Mouse (Mus musculus) MEL (cell line): ENCODE measurements around the gene Gmppa. TPM values are rescaled to one million over a fixed set of nuclear protein-coding genes. Genes with fewer than 3 reads are reported as not detected.

Source experiments
- DNase-seq: peaks from one replicate; pipeline ENCODE4 v3.0.0; 2011; ENCODE audit warnings: low read depth, low spot score
- H3K27ac ChIP-seq: 2 replicates; pipeline ENCODE4 v1.5.1; 2012; ENCODE audit warnings: low read depth, mild to moderate bottlenecking, control low read depth, low read length, moderate library complexity; ENCODE audit not compliant: control insufficient read depth
- H3K27me3 ChIP-seq, 2 experiments: fragments of 150-350 bp in 1 of 2; sonication (generic) in 1 of 2; 2 replicates each; pipeline ENCODE4 v1.6.1; 2012; ENCODE audit warnings: low read length in 2 of 2, mild to moderate bottlenecking in 2 of 2, improper control_type of control experiment in 1 of 2, moderate library complexity in 1 of 2; ENCODE audit not compliant: insufficient read depth in 2 of 2, control insufficient read depth in 1 of 2
- H3K36me3 ChIP-seq, 2 experiments: 2 replicates each; pipeline ENCODE4 v1.6.1; 2012 to 2014; ENCODE audit warnings: low read length in 2 of 2, improper control_type of control experiment in 1 of 2, inconsistent platforms in 1 of 2, mild to moderate bottlenecking in 1 of 2; ENCODE audit not compliant: insufficient read depth in 2 of 2, control insufficient read depth in 1 of 2
- H3K4me1 ChIP-seq, 2 experiments: fragments of 150-350 bp in 1 of 2; sonication (generic) in 1 of 2; 2 replicates each; pipeline ENCODE4 v1.6.1; 2012; ENCODE audit warnings: low read length in 2 of 2, improper control_type of control experiment in 1 of 2, mild to moderate bottlenecking in 1 of 2; ENCODE audit not compliant: insufficient read depth in 2 of 2, control insufficient read depth in 1 of 2
- H3K4me3 ChIP-seq, 2 experiments: fragments of 150-350 bp in 1 of 2; sonication (generic) in 1 of 2; 2 replicates each; pipeline ENCODE4 v1.5.1; 2012; ENCODE audit warnings: low read depth in 2 of 2, low read length in 2 of 2, mild to moderate bottlenecking in 2 of 2, moderate library complexity in 2 of 2, control low read depth in 1 of 2, improper control_type of control experiment in 1 of 2; ENCODE audit not compliant: control insufficient read depth in 1 of 2, insufficient read depth in 1 of 2
- H3K79me2 ChIP-seq: 2 replicates; pipeline ENCODE4 v1.6.1; 2012; ENCODE audit warnings: mild to moderate bottlenecking, low read length, moderate library complexity; ENCODE audit not compliant: control insufficient read depth, poor library complexity, insufficient read depth
- H3K9ac ChIP-seq: 2 replicates; pipeline ENCODE4 v1.6.1; 2012; ENCODE audit warnings: low read depth, mild to moderate bottlenecking, control low read depth, low read length, moderate library complexity; ENCODE audit not compliant: control insufficient read depth, poor library complexity, severe bottlenecking
- H3K9me3 ChIP-seq: fragments of 150-350 bp; sonication (generic); replicated peaks from 2 replicates; pipeline ENCODE4 v1.6.1; 2012; ENCODE audit warnings: mild to moderate bottlenecking, low read length, improper control_type of control experiment, moderate library complexity; ENCODE audit not compliant: insufficient read depth
- CHD1 ChIP-seq: IDR thresholded peaks from 2 replicates; pipeline ENCODE4 v1.6.1; 2012; ENCODE audit warnings: low read depth, mild to moderate bottlenecking, inconsistent platforms, low read length, improper control_type of control experiment
- ELF1 ChIP-seq: IDR thresholded peaks from 2 replicates; pipeline ENCODE4 v1.6.1; 2014; ENCODE audit warnings: low read depth, mild to moderate bottlenecking, inconsistent platforms, low read length, improper control_type of control experiment, moderate library complexity
- EP300 ChIP-seq, 2 experiments: IDR thresholded peaks; 2 replicates each; pipeline ENCODE4 v1.6.1; 2011; ENCODE audit warnings: improper control_type of control experiment in 2 of 2, low read length in 2 of 2, low read depth in 1 of 2, mild to moderate bottlenecking in 1 of 2
- HCFC1 ChIP-seq: IDR thresholded peaks from 2 replicates; pipeline ENCODE4 v1.6.1; 2012; ENCODE audit warnings: low read depth, mild to moderate bottlenecking, inconsistent platforms, low read length, improper control_type of control experiment, moderate library complexity
- JUND ChIP-seq: IDR thresholded peaks from 2 replicates; pipeline ENCODE4 v1.6.1; 2011; ENCODE audit warnings: low read depth, mild to moderate bottlenecking, improper control_type of control experiment, low read length
- MAFK ChIP-seq: IDR thresholded peaks from 2 replicates; pipeline ENCODE4 v1.6.1; 2011; ENCODE audit warnings: low read depth, mild to moderate bottlenecking, low read length, improper control_type of control experiment, borderline replicate concordance
- MAX ChIP-seq: IDR thresholded peaks from 2 replicates; pipeline ENCODE4 v1.6.1; 2011; ENCODE audit warnings: low read length, improper control_type of control experiment
- MXI1 ChIP-seq: IDR thresholded peaks from 2 replicates; pipeline ENCODE4 v1.6.1; 2011; ENCODE audit warnings: mild to moderate bottlenecking, low read depth, low read length, improper control_type of control experiment
- NELFE ChIP-seq: IDR thresholded peaks from 2 replicates; pipeline ENCODE4 v1.6.1; 2011; ENCODE audit warnings: low read depth, low read length, improper control_type of control experiment
- POLR2AphosphoS2 ChIP-seq: IDR thresholded peaks from 2 replicates; pipeline ENCODE4 v1.6.1; 2011; ENCODE audit warnings: low read length, improper control_type of control experiment
- RAD21 ChIP-seq: IDR thresholded peaks from 2 replicates; pipeline ENCODE4 v1.6.1; 2011; ENCODE audit warnings: mild to moderate bottlenecking, low read depth, low read length, improper control_type of control experiment
- RCOR1 ChIP-seq: IDR thresholded peaks from 2 replicates; pipeline ENCODE4 v1.6.1; 2012; ENCODE audit warnings: low read depth, mild to moderate bottlenecking, inconsistent platforms, low read length, improper control_type of control experiment
- TCF12 ChIP-seq: IDR thresholded peaks from 2 replicates; pipeline ENCODE4 v1.6.1; 2014; ENCODE audit warnings: low read depth, mild to moderate bottlenecking, inconsistent platforms, low read length, improper control_type of control experiment, moderate library complexity
- ZKSCAN1 ChIP-seq: IDR thresholded peaks from 2 replicates; pipeline ENCODE4 v1.6.1; 2012; ENCODE audit warnings: low read depth, mild to moderate bottlenecking, inconsistent platforms, low read length, improper control_type of control experiment, moderate library complexity
- polyA plus RNA-seq, 2 experiments: library from polyadenylated mRNA; stranded (reverse) in 1 of 2; unstranded in 1 of 2; fragments of >175 nt in 1 of 2; fragments of >200 nt in 1 of 2; gene quantifications; 2 replicates each; pipeline versions ENCODE4 v1.2.1 to v1.2.4; 2012; ENCODE audit warnings: low replicate concordance in 2 of 2, low read depth in 1 of 2; ENCODE audit not compliant: insufficient read length in 2 of 2, insufficient read depth in 1 of 2, missing spikeins in 1 of 2
- total RNA-seq: library from RNA; depleted of rRNA; stranded (reverse); fragments of 300-350 nt; gene quantifications from 2 replicates; pipeline ENCODE4 v1.2.3, GENCODE M21; 2012; rRNA removed

Gene Gmppa
- total and polyA plus RNA-seq, 3 experiments = 65.0 to 145 TPM; not detected in 1

DNA sequence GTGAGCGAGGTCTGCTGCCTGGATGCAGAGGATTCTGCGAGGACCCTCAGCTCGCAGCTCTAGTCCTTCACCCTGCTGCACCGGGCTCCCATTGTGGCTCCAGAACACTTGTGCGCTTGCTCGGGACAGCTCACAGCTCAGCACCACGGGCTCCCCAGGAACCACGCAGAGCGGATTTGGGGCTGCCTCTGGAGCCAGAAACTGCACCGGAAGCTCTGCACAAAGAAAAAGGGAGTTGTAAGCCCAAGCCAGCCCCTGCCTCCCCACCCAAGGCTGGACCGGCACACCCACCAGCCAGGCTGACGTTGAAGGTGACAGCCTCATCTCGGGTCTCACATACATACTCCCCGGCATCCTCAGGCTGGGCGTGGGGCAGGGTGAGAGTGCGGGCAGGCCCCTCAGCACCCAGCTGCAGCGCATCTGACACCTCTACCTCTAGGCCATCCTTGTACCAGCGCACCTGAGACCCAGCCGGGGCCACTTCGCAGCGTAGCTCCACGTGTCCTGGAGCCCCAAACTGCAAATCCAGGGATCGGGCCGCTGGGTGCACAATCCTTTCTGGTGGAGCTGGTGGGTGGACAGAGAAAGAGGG, 56.9 kb downstream of the Gmppa start:
- H3K9ac ChIP-seq = no peak overlapping the region
- 0 out of 4 replicates have a peak, but pooled peaks cover 0 to 1% of the 10 kb centered on the region in 2 experiments for H3K27me3 ChIP-seq
- no peak for DNase-seq

More for the DNA sequence above, 56.9 kb downstream of the Gmppa start:
- H3K79me2 ChIP-seq = no peaks in the 10 kb centered on the region
- no peak for TF ChIP-seq ELF1
- no peak for TF ChIP-seq JUND
- TF ChIP-seq MAFK = no peak
- no peak for TF ChIP-seq POLR2AphosphoS2
- TF ChIP-seq RAD21 = no peak
- no peak for TF ChIP-seq RCOR1
- no peak for TF ChIP-seq NELFE
- TF ChIP-seq TCF12 = no peak
- TF ChIP-seq EP300 (IDR thresholded peaks at IDR 0.05; ENCODE audit: low read depth in 1 of 2, low read length in 2 of 2) = no peak
- no peak for TF ChIP-seq ZKSCAN1
- no peak for TF ChIP-seq CHD1
- no peak for TF ChIP-seq MXI1
- TF ChIP-seq HCFC1 = no peak
- no peak for TF ChIP-seq MAX
- H3K36me3 ChIP-seq = no peaks in the 10 kb centered on the region
- no peak overlapping the region for H3K27ac ChIP-seq
- no peaks in the 10 kb centered on the region for H3K4me1 ChIP-seq
- H3K4me3 ChIP-seq = no peak overlapping the region
- H3K9me3 ChIP-seq = no peaks in the 10 kb centered on the region

Other genes starting within 250 kb of the Gmppa start
- gene Ankzf1, start 243.8 kb upstream of the Gmppa start, total RNA-seq = 5.5 and 8.1 TPM in 2 replicates
- 10 to 100 TPM in 1 of 2 experiments, not detected in 1; 16.7 TPM for gene Ankzf1, start 243.8 kb upstream of the Gmppa start, polyA plus RNA-seq
- 7.8 and 10.2 TPM in 2 replicates for gene Atg9a, start 243.7 kb upstream of the Gmppa start, total RNA-seq
- gene Atg9a, start 243.7 kb upstream of the Gmppa start, polyA plus RNA-seq = 10 to 100 TPM in 1 of 2 experiments, not detected in 1; 26.1 TPM
- 4.0 and 7.6 TPM in 2 replicates for gene Glb1l, start 225.1 kb upstream of the Gmppa start, total RNA-seq
- gene Glb1l, start 225.1 kb upstream of the Gmppa start, polyA plus RNA-seq = 10 to 100 TPM in 1 of 2 experiments, not detected in 1; 13.0 TPM
- gene Stk16, start 225.1 kb upstream of the Gmppa start, total RNA-seq = 83.2 and 110 TPM in 2 replicates
- gene Stk16, start 225.1 kb upstream of the Gmppa start, polyA plus RNA-seq = 100 to 1,000 TPM in 1 of 2 experiments, not detected in 1; 154 TPM
- gene Tuba4a, start 216.1 kb upstream of the Gmppa start, total RNA-seq = 385 and 396 TPM in 2 replicates
- gene Tuba4a, start 216.1 kb upstream of the Gmppa start, polyA plus RNA-seq = 100 to 1,000 TPM in 1 of 2 experiments, not detected in 1; 439 TPM
- gene A630095N17Rik, start 203.8 kb upstream of the Gmppa start, total RNA-seq = 0.46 and 0.58 TPM in 2 replicates
- under 1 TPM in 1 of 2 experiments, not detected in 1; 0.82 TPM for gene A630095N17Rik, start 203.8 kb upstream of the Gmppa start, polyA plus RNA-seq
- gene Dnajb2, start 199.5 kb upstream of the Gmppa start, total RNA-seq = 10.3 and 12.9 TPM in 2 replicates
- 10 to 100 TPM in 1 of 2 experiments, not detected in 1; 18.9 TPM for gene Dnajb2, start 199.5 kb upstream of the Gmppa start, polyA plus RNA-seq
- gene Ptprn, start 171.4 kb upstream of the Gmppa start, total RNA-seq = not detected in 2 replicates
- gene Ptprn, start 171.4 kb upstream of the Gmppa start, polyA plus RNA-seq = under 1 TPM in 1 of 2 experiments, not detected in 1; 0.13 TPM
- gene Resp18, start 157.5 kb upstream of the Gmppa start, total RNA-seq = not detected in 2 replicates
- not detected for gene Resp18, start 157.5 kb upstream of the Gmppa start, polyA plus RNA-seq
- gene Dnpep, start 117.9 kb upstream of the Gmppa start, total RNA-seq = 34.7 and 35.9 TPM in 2 replicates
- gene Dnpep, start 117.9 kb upstream of the Gmppa start, polyA plus RNA-seq = 10 to 100 TPM in 1 of 2 experiments, not detected in 1; 59.3 TPM
- 4.6 and 7.2 TPM in 2 replicates for gene Des, start 75.6 kb upstream of the Gmppa start, total RNA-seq
- 1 to 10 TPM in 1 of 2 experiments, not detected in 1; 7.0 TPM for gene Des, start 75.6 kb upstream of the Gmppa start, polyA plus RNA-seq
- gene Speg, start 60.6 kb upstream of the Gmppa start, total RNA-seq = 1.7 and 1.8 TPM in 2 replicates
- 1 to 10 TPM in 1 of 2 experiments, not detected in 1; 9.5 TPM for gene Speg, start 60.6 kb upstream of the Gmppa start, polyA plus RNA-seq
- gene Asic4, start 14.5 kb downstream of the Gmppa start, total RNA-seq = 0.19 TPM in 1 of 2 replicates, not detected in the other
- under 1 TPM in 1 of 2 experiments, not detected in 1; 0.18 TPM for gene Asic4, start 14.5 kb downstream of the Gmppa start, polyA plus RNA-seq
- gene Chpf, start 43.4 kb downstream of the Gmppa start, total RNA-seq = 23.9 and 32.3 TPM in 2 replicates
- gene Chpf, start 43.4 kb downstream of the Gmppa start, polyA plus RNA-seq = 10 to 100 TPM in 1 of 2 experiments, not detected in 1; 49.0 TPM
- gene Tmem198, start 43.6 kb downstream of the Gmppa start, total RNA-seq = 0.33 and 0.65 TPM in 2 replicates
- 1 to 10 TPM in 1 of 2 experiments, not detected in 1; 1.4 TPM for gene Tmem198, start 43.6 kb downstream of the Gmppa start, polyA plus RNA-seq
- 0.08 TPM in 1 of 2 replicates, not detected in the other for gene Obsl1, start 70.5 kb downstream of the Gmppa start, total RNA-seq
- 1 to 10 TPM in 1 of 2 experiments, not detected in 1; 1.2 TPM for gene Obsl1, start 70.5 kb downstream of the Gmppa start, polyA plus RNA-seq
- gene Inha, start 71.1 kb downstream of the Gmppa start, total RNA-seq = not detected in 2 replicates
- not detected for gene Inha, start 71.1 kb downstream of the Gmppa start, polyA plus RNA-seq
- 9.7 and 10.2 TPM in 2 replicates for gene Stk11ip, start 85.6 kb downstream of the Gmppa start, total RNA-seq
- 10 to 100 TPM in 1 of 2 experiments, not detected in 1; 29.4 TPM for gene Stk11ip, start 85.6 kb downstream of the Gmppa start, polyA plus RNA-seq
- gene Slc4a3, start 110.3 kb downstream of the Gmppa start, total RNA-seq = not detected in 2 replicates
- not detected for gene Slc4a3, start 110.3 kb downstream of the Gmppa start, polyA plus RNA-seq